Mouse (Mus musculus) ES-Bruce4 (cell line): ENCODE measurements around the gene Igsf9b. TPM values are rescaled to one million over a fixed set of nuclear protein-coding genes. Genes with fewer than 3 reads are reported as not detected.

Experiments
- H3K27ac ChIP-seq: 2 replicates; pipeline ENCODE4 v1.5.1; 2012; ENCODE audit warnings: low read length, inconsistent platforms; ENCODE audit not compliant: insufficient read depth
- H3K27me3 ChIP-seq: 2 replicates; pipeline ENCODE4 v1.6.1; 2012; ENCODE audit warnings: mild to moderate bottlenecking, low read length, inconsistent platforms; ENCODE audit not compliant: control insufficient read depth, poor library complexity, insufficient read depth, severe bottlenecking
- H3K36me3 ChIP-seq: 2 replicates; pipeline ENCODE4 v1.6.1; 2012; ENCODE audit warnings: inconsistent platforms, mild to moderate bottlenecking, low read length, moderate library complexity; ENCODE audit not compliant: control insufficient read depth, poor library complexity, insufficient read depth, severe bottlenecking
- H3K4me1 ChIP-seq: one replicate; pipeline ENCODE4 v1.8.1; 2011; ENCODE audit warnings: low read length; ENCODE audit not compliant: control insufficient read depth, insufficient read depth
- H3K4me3 ChIP-seq: 2 replicates; pipeline ENCODE4 v1.5.1; 2011; ENCODE audit warnings: low read depth, mild to moderate bottlenecking, low read length
- H3K9ac ChIP-seq: 2 replicates; pipeline ENCODE4 v1.6.1; 2012; ENCODE audit warnings: low read depth, mild to moderate bottlenecking, inconsistent platforms; ENCODE audit not compliant: poor library complexity, severe bottlenecking
- H3K9me3 ChIP-seq: replicated peaks from 2 replicates; pipeline ENCODE4 v1.6.1; 2012; ENCODE audit warnings: mild to moderate bottlenecking, low read length, inconsistent platforms; ENCODE audit not compliant: control insufficient read depth, poor library complexity, insufficient read depth, severe bottlenecking
- CTCF ChIP-seq: IDR thresholded peaks from one replicate; pipeline ENCODE4 v1.8.1; 2011; ENCODE audit warnings: low read depth, low read length
- EP300 ChIP-seq: IDR thresholded peaks from 2 replicates; pipeline ENCODE4 v1.6.1; 2011; ENCODE audit warnings: low read depth, low read length; ENCODE audit not compliant: insufficient read depth
- POLR2A ChIP-seq: IDR thresholded peaks from one replicate; pipeline ENCODE4 v1.8.1; 2011; ENCODE audit warnings: low read length; ENCODE audit not compliant: insufficient read depth
- polyA plus RNA-seq: library from polyadenylated mRNA; stranded (reverse); fragments of >200 nt; gene quantifications from 2 replicates; pipeline ENCODE4 v1.2.4, GENCODE M21; 2011; ENCODE audit warnings: low read depth; ENCODE audit not compliant: missing spikeins, insufficient read depth, insufficient read length

Igsf9b gene
- polyA plus RNA-seq, result 32.2 and 33.3 TPM in 2 replicates

DNA sequence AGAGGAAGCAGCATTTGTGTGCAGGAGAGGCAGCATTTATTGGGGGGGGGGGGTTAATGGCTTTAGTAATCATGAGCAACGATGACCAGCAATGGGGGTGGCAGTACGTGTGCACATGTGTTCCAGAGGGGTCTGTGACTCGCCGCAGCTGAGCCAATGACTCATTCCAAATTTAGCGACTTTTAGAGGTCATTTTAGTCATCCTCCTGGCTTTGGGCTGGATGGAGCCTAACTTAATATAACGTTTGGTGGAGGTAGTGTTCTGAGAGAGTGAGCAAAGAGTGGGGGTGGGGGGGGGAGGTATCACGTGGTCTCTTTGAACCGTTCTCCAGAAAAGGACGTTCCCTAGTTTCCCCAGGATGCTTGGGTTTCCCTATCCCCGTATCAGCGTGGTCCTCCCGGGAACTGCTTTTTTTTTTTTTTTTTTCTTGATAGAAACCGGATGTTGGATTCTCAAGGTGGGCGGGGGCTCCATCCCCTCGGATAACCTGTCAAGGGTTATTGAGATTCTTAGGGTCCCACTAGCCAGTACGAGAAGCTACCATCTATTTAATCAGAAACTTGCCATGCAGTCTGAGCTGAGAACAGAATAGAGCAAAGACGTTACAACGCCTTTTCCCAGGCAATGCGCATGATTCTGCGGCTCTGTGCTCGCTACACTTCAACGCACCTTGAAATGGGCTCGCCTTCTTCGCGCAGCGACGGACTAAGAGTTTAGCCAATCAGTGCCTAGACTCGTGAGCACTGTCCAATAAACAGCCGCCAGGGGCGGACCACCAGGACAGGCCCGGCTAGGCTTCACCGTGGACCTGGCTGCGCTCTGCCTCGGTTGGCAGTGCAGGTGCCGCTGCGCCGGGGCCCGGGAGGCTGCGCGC lies at the start of gene Igsf9b:
Gene Igsf9b, plus strand, starts transcription at position 794 of the 875 bp plus-strand sequence.
- Histone ChIP-seq H3K9me3 (no peaks in the 10 kb centered on the region), H3K4me1 (peaks cover 9% of the 10 kb centered on the region), H3K9ac (peak within 1 kb of the TSS; percentile 64), H3K27me3 (peaks cover under 1% of the 10 kb centered on the region; the same call in 1 of the 2 replicates), H3K4me3 (peak within 1 kb of the TSS; percentile 97), H3K36me3 (no peaks in the 10 kb centered on the region), H3K27ac (peak within 1 kb of the TSS; percentile 82)
- TF ChIP-seq EP300 (0 out of 2 replicates have a peak, but pooled peaks have one; percentile 32), CTCF (no peak)

DNA sequence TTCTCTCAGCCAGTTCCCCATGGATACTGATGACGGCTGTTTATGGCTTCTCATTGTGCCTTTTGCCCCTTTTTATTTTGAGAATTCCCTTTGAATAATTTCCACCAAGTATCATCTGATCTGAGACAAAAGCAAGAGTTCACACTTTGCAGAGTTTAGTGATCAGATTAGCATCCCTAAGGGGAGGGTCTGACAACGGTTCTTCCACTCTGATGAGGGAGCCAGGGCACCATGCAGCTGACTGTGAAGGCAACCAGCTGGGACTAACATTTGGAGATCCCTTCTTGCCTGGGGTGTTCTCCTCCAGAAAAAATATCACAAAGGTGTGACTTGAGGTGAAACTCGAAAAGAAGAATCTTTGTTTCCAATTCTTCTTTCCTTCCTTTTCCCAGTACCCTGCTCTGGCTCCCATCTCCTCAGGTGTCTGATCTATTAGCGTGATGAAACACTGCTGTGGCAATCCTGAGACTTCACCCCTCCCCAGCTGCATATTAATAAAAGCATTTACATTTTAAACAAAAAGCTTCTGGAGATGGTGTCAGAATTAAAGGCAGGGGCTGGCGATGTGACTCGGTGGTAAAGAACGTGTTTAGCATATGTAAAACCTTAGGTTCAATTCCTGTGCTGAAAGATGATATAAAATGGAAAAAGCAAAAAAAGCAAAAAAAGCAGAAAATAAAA lies 46.8 kb upstream of the Igsf9b start:
- no peaks in the 10 kb centered on the region for H3K9me3 ChIP-seq
- no peak overlapping the region for H3K9ac ChIP-seq
- H3K27me3 ChIP-seq, result no peaks in the 10 kb centered on the region
- H3K4me1 ChIP-seq, result no peaks in the 10 kb centered on the region
- no peak overlapping the region for H3K27ac ChIP-seq
- TF ChIP-seq CTCF, result no peak
- TF ChIP-seq POLR2A, result no peak
- no peak for TF ChIP-seq EP300
- no peaks in the 10 kb centered on the region for H3K36me3 ChIP-seq
- no peak overlapping the region for H3K4me3 ChIP-seq

DNA sequence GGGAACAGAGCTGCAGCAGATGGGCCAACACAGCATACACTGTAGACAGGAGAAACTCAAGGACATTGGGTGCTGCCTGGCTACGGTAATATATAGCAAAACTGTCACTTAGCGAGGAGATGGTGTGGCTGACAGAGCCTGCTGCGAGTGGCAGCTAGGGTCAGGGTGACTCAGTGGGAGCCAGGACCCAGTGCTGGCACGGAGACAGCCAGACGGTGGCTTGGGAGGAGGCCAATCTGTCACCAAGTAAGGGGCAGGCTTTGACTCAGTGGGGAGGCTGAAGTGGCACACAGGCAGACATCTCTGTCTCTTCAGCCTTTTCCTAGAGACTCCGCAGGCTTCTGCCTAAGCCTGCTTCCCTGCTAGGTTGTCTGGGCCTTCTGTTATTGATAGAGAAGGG lies 42.5 kb upstream of the Igsf9b start:
- H3K9me3 ChIP-seq, result no peaks in the 10 kb centered on the region
- H3K4me1 ChIP-seq, result no peaks in the 10 kb centered on the region
- no peak overlapping the region for H3K4me3 ChIP-seq
- TF ChIP-seq CTCF, result no peak
- no peak for TF ChIP-seq EP300
- no peak for TF ChIP-seq POLR2A
- no peaks in the 10 kb centered on the region for H3K36me3 ChIP-seq
- no peak overlapping the region for H3K9ac ChIP-seq
- no peaks in the 10 kb centered on the region for H3K27me3 ChIP-seq
- H3K27ac ChIP-seq, result no peak overlapping the region

DNA sequence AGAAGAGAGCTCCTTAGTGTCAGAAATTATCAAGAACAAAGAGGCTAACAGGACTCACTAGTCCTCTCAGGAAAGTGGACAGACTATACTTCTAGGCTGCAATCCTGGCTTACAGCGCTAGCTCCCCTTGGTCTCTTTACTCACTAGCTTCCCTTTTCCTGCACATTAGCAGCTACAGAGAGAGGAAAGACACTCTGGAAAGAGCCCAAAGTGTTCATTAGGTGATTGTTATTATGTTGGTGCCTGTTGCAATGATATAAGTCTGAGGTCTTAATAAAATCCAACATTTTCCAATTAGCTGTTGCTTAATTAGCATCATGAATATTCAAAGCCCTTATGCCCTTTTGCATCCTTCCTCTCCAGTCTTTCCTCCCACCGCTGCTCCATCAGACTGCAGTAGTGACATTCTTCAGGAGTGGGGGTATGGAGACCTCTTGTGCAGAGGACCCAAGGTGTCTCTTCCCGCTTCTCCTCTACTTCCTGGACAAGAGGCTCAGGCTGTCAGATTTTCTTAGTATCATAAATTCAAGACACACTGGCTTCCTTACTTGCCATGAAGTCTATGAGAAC lies 38.5 kb upstream of the Igsf9b start:
- H3K9me3 ChIP-seq, result no peaks in the 10 kb centered on the region
- H3K4me1 ChIP-seq, result peaks cover under 1% of the 10 kb centered on the region
- no peak overlapping the region for H3K9ac ChIP-seq
- TF ChIP-seq EP300 (no peak), CTCF (no peak), POLR2A (no peak)
- no peaks in the 10 kb centered on the region for H3K27me3 ChIP-seq
- H3K4me3 ChIP-seq, result no peak overlapping the region
- H3K27ac ChIP-seq, result no peak overlapping the region
- no peaks in the 10 kb centered on the region for H3K36me3 ChIP-seq

DNA sequence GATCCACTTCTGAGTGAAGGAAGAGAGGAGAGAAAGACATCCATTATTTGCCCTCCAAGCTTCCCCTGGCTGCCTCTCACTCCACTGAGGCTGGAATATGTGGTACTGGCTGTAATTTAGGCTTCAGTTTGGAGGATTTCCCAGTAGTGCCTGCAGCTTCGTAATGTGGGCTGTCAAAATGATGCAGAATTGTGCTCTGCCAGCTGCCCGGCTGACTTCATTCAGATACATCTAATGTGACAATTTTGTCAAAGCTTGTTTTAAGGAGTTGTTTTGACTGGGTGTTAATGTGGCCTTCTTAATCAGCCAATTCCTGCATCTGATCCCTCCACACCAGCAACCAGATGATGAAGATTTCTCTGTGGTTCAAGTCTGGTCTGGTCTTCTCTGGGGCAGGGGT lies 37.1 kb upstream of the Igsf9b start:
- no peak overlapping the region for H3K4me3 ChIP-seq
- H3K4me1 ChIP-seq, result peaks cover 2% of the 10 kb centered on the region
- H3K27me3 ChIP-seq, result no peaks in the 10 kb centered on the region
- H3K27ac ChIP-seq, result no peak overlapping the region
- H3K9ac ChIP-seq, result no peak overlapping the region
- H3K36me3 ChIP-seq, result no peaks in the 10 kb centered on the region
- H3K9me3 ChIP-seq, result no peaks in the 10 kb centered on the region
- TF ChIP-seq POLR2A (no peak), EP300 (no peak), CTCF (no peak)

DNA sequence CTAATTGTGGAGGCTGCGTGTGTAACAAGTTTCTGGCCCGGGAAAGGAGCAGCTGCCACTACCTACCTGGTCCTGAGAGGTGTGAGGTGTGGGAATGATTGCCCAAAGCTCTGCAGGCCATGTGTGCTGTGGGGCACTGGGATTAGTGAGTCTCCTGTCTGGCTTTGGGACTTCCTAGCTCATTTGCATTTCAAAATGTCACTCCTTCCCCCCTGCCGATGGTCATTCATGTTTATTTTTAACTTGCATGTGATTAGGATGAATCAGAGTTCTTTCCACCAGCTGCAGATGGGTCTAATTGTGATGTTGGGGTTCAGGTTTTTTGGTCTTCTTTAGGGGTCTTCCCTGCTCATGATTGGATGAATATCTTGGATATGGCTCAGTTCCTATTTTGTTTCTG lies 34.0 kb upstream of the Igsf9b start:
- Histone ChIP-seq H3K4me3 (no peak overlapping the region), H3K9me3 (no peaks in the 10 kb centered on the region), H3K27ac (no peak overlapping the region), H3K27me3 (no peaks in the 10 kb centered on the region), H3K4me1 (peaks cover 2% of the 10 kb centered on the region), H3K36me3 (no peaks in the 10 kb centered on the region), H3K9ac (no peak overlapping the region)
- no peak for TF ChIP-seq EP300
- no peak for TF ChIP-seq POLR2A
- no peak for TF ChIP-seq CTCF
